11 mouse cellular contexts compared by ENCODE assay signal in the genomic region with DNA sequence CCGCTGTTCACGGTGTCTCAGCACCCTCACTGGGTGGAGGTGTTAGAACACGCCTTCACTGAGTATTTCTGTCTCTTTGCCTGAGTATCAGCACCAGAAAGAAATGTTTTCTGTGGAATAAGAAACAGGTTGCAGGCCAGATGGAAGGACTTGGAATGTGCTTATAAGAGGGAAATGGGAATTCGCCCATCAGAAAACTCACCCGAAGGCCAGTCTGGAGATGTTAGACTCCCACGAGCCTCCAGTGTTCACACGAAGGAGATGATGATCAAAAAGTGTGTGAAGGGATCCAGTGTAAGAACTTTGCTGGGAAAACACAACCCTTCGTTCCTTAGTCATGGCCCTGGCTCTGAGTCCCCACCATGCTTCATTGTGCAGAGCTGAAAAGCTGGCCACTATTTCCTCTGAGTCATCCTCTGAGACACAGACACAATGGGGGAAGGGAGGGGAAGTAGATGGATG. TPM values are rescaled to one million over a fixed set of nuclear protein-coding genes. Genes with fewer than 3 reads are reported as not detected.
A peak's percentile ranks its signal among the peaks of the same experiment; 100 is the strongest.
DNase-seq lines count a peak whose midpoint lies in the region.
"Had no signal": no experiment of that assay in that cellular context is flagged by ENCODE, and none has a peak within 500 bp of the region (broad histone marks: within the 10 kb centered on the region; RNA-seq: fewer than 3 reads in every experiment).

No protein-coding gene starts in this region.

- DNase-seq in adrenal gland, postnatal 36 days, result peak; percentile 23 to 42
- DNase-seq in adrenal gland, postnatal 25 days, result no peak
- DNase-seq in layer of hippocampus, adult 11-12 months (ENCODE audit: low spot score), result peak; percentile 70
- DNase-seq in layer of hippocampus, postnatal 10 days (ENCODE audit: low spot score in 2 of 2), result no peak
- DNase-seq in fibroblast of lung, adult 2 months (ENCODE audit: low read depth), result peak; percentile 94
- peak; percentile 70 for DNase-seq in right cerebral cortex, postnatal 25 days
- DNase-seq in kidney, postnatal 25 days, result no peak
- DNase-seq in ovary, postnatal 10 days (ENCODE audit: low spot score), result no peak
- DNase-seq: embryo, embryonic 11 days; liver, postnatal 0 days; spleen, adult 18-20 months had no signal

RNA-seq across cellular contexts. Expression of a gene that starts 3.3 kb away (rescaled TPM):
- 10 to 100 TPM; 51.2 to 68.5 TPM for total RNA-seq in adrenal gland, postnatal 36 days (2021)
- total RNA-seq in adrenal gland, postnatal 25 days (2021), result 91.9 and 104 TPM in 2 replicates
- 10 to 100 TPM; 76.4 to 81.6 TPM for total RNA-seq in layer of hippocampus, postnatal 10 days (2021)

Comparison
In these comparisons a context has a peak if more than half of its experiments do, and no peak if none do; other contexts are left out.
1. DNase-seq: peak in adrenal gland, postnatal 36 days (2 of 2), layer of hippocampus, adult 11-12 months (single experiment), fibroblast of lung, adult 2 months (single experiment) and right cerebral cortex, postnatal 25 days (single experiment); none in adrenal gland, postnatal 25 days (single experiment), layer of hippocampus, postnatal 10 days (0 of 2), kidney, postnatal 25 days (0 of 2) and ovary, postnatal 10 days (single experiment).